Mouse (Mus musculus): ENCODE results near the gene Sh3bgrl2. TPM values are rescaled to one million over a fixed set of nuclear protein-coding genes. Genes with fewer than 3 reads are reported as not detected.

Gene Sh3bgrl2
- polyA plus RNA-seq, 1 experiment = 41.9 TPM

- DNase-seq (ENCODE audit: extremely low spot score in 1 of 2, low spot score in 1 of 2) = no peak
Observed at GRCm38 (mm10) chr9:83661811-83662210, 113.7 kb downstream of the Sh3bgrl2 start.

- DNase-seq (ENCODE audit: extremely low spot score in 1 of 2, low spot score in 1 of 2) = no peak
Observed at GRCm38 (mm10) chr9:83663981-83664897, 116.1 kb downstream of the Sh3bgrl2 start.

DNA sequence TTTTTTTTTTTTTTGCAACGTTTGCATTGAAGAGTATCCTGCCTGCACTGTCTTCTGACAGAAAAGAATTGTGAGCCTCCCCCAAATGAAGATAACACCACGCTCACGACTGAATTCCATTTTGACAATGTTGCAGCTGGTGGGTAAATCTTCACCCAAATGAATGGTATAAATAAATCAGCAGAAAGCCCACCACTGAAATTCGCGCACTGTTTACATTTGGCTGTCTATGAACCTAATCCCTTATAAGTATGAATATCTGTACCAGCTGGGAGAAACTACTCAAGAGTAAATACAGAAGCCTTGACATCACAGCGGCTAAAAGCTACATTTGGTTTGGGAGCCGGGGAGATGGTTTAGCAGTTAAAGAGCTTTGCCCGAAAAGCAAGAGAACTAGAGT lies 116.8 kb downstream of the Sh3bgrl2 start:
- no peak for DNase-seq (ENCODE audit: extremely low spot score in 1 of 2, low spot score in 1 of 2)

GRCm38 (mm10) chr9:83667031-83667430 lies 118.9 kb downstream of the Sh3bgrl2 start:
- DNase-seq (ENCODE audit: extremely low spot score in 1 of 2, low spot score in 1 of 2) = no peak

DNA sequence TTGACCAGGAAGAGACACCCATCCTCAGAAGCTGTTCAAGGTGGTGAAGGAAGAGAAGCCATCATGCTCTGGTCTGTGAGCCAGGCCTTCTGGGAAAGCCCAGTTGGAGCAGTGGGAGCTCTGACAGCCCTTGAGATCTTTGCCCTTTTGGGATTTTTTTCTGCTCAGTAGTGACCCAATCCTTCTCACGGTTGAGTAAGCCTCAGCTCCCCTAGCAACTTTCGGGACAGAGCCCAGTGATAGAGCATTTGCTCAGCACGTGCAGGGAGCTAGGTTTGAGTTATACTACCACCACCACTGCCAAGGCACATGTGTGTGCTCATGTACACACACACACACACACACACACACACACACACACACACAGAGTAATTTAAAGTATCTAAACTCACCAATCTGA lies 131.5 kb downstream of the Sh3bgrl2 start:
- no peak for DNase-seq (ENCODE audit: extremely low spot score in 1 of 2, low spot score in 1 of 2)

GRCm38 (mm10) chr9:83681661-83682655 lies 133.8 kb downstream of the Sh3bgrl2 start:
- DNase-seq (ENCODE audit: extremely low spot score in 1 of 2, low spot score in 1 of 2) = no peak

GRCm38 (mm10) chr9:83686511-83687100 lies 138.5 kb downstream of the Sh3bgrl2 start:
- DNase-seq (ENCODE audit: extremely low spot score in 1 of 2, low spot score in 1 of 2) = peak in 1 of 2 experiments; percentile 39

DNA sequence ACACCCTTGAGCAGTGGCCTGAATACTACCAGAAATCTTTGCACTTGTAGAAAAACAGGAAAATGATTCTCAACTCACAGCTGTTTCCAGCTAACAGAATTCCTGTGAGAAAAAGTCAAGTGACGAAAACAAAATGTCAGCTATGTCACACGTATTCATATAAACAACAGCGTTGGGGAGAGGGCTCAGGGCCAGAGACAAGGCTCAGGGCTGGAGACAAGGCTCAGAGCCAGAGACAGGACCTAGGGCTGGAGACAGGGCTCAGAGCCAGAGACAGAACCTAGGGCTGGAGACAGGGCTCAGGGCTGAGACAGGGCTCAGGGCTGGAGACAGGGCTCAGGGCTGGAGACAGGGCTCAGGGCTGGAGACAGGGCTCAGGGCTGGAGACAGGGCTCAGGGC lies 139.8 kb downstream of the Sh3bgrl2 start:
- no peak for DNase-seq (ENCODE audit: extremely low spot score in 1 of 2, low spot score in 1 of 2)

Other genes with a start within 250 kb of the Sh3bgrl2 start
- gene Lca5, start 107.2 kb upstream of the Sh3bgrl2 start, polyA plus RNA-seq (2012; rRNA removed) = 11.1 and 17.4 TPM in 2 replicates

All from frontal cortex, adult 2 months (tissue).